Mouse (Mus musculus) hindbrain, embryonic 10.5 days (tissue): ENCODE results near the gene Smim23. TPM values are rescaled to one million over a fixed set of nuclear protein-coding genes. Genes with fewer than 3 reads are reported as not detected.

ENCODE experiments used
- DNase-seq: peaks from one replicate; pipeline ENCODE4 v3.0.0-alpha.2; 2017; ENCODE audit warnings: low spot score
- H3K27ac ChIP-seq: fragments of 300-500 bp; sonication (generic); 2 replicates; pipeline ENCODE4 v1.5.1; 2016; ENCODE audit warnings: mild to moderate bottlenecking, moderate library complexity
- H3K27me3 ChIP-seq: fragments of 300-500 bp; sonication (generic); 2 replicates; pipeline ENCODE4 v1.6.1; 2016; ENCODE audit warnings: mild to moderate bottlenecking; ENCODE audit not compliant: poor library complexity, insufficient read depth, severe bottlenecking
- H3K36me3 ChIP-seq: fragments of 300-500 bp; sonication (generic); 2 replicates; pipeline ENCODE4 v1.6.1; 2016; ENCODE audit warnings: mild to moderate bottlenecking, moderate library complexity
- H3K4me1 ChIP-seq: fragments of 300-500 bp; sonication (generic); replicated peaks from 2 replicates; pipeline ENCODE4 v1.6.1; 2016; ENCODE audit warnings: mild to moderate bottlenecking
- H3K4me3 ChIP-seq: fragments of 300-500 bp; sonication (generic); 2 replicates; pipeline ENCODE4 v1.5.1; 2016; ENCODE audit warnings: mild to moderate bottlenecking, moderate library complexity
- H3K9me3 ChIP-seq: fragments of 300-500 bp; sonication (generic); 2 replicates; pipeline ENCODE4 v1.6.1; 2016; ENCODE audit warnings: mild to moderate bottlenecking, moderate library complexity
- WGBS: fragments of 180-500 bp; shearing (Covaris S2); methylation state at CpG from one replicate; pipeline ENCODE4 v1.1.7; 2016; 5-methylcytosine and 5-hydroxymethylcytosine counted together
- polyA plus RNA-seq: library from polyadenylated mRNA; unstranded; fragments of >200 nt; fragmentation: Nextera tagmentation; extraction: Ambion mirVana; gene quantifications from 2 replicates; pipeline ENCODE4 v1.2.1, GENCODE M21; 2016

The Smim23 gene
- polyA plus RNA-seq, 1 experiment from 2014 or later, result not detected

- no peak for DNase-seq
- 56% methylated on average over 4 of the region's 4 CpGs for WGBS
- H3K36me3 ChIP-seq, result no peaks in the 10 kb centered on the region
- H3K27ac ChIP-seq, result 0 out of 2 replicates have a peak overlapping the region, but pooled peaks have one; percentile 17
- no peaks in the 10 kb centered on the region for H3K9me3 ChIP-seq
- H3K4me1 ChIP-seq, result peaks cover 6% of the 10 kb centered on the region; the same call in 1 of the 2 replicates
- H3K4me3 ChIP-seq, result no peak overlapping the region
- no peaks in the 10 kb centered on the region for H3K27me3 ChIP-seq
Measured at GRCm38 (mm10) chr11:32803658-32804057, 20.7 kb downstream of the Smim23 start.

GRCm38 (mm10) chr11:32801715-32802114, 22.7 kb downstream of the Smim23 start:
- 73% methylated on average over 6 of the region's 6 CpGs for WGBS
- Histone ChIP-seq H3K27ac (no peak overlapping the region), H3K36me3 (no peaks in the 10 kb centered on the region), H3K9me3 (no peaks in the 10 kb centered on the region), H3K4me1 (peaks cover 6% of the 10 kb centered on the region; the same call in 1 of the 2 replicates), H3K4me3 (no peak overlapping the region), H3K27me3 (no peaks in the 10 kb centered on the region)
- no peak for DNase-seq

- Histone ChIP-seq H3K4me1 (peaks cover 6% of the 10 kb centered on the region; the same call in 1 of the 2 replicates), H3K27me3 (no peaks in the 10 kb centered on the region), H3K9me3 (no peaks in the 10 kb centered on the region), H3K4me3 (no peak overlapping the region), H3K36me3 (no peaks in the 10 kb centered on the region), H3K27ac (no peak overlapping the region)
- 73% methylated on average over 7 of the region's 7 CpGs for WGBS
- peak; percentile 11 for DNase-seq
Measured at GRCm38 (mm10) chr11:32800929-32801375, 23.5 kb downstream of the Smim23 start.

- Histone ChIP-seq H3K4me1 (peaks cover 6% of the 10 kb centered on the region; the same call in 1 of the 2 replicates), H3K4me3 (no peak overlapping the region), H3K27me3 (no peaks in the 10 kb centered on the region), H3K27ac (no peak overlapping the region), H3K9me3 (no peaks in the 10 kb centered on the region), H3K36me3 (no peaks in the 10 kb centered on the region)
- 67% methylated on average over 4 of the region's 4 CpGs for WGBS
- no peak for DNase-seq
Measured at GRCm38 (mm10) chr11:32798445-32798844, 26.0 kb downstream of the Smim23 start.

- 80% methylated on average over 10 of the region's 10 CpGs for WGBS
- no peak for DNase-seq
- no peak overlapping the region for H3K4me3 ChIP-seq
- no peaks in the 10 kb centered on the region for H3K4me1 ChIP-seq
- H3K36me3 ChIP-seq, result no peaks in the 10 kb centered on the region
- H3K9me3 ChIP-seq, result no peaks in the 10 kb centered on the region
- H3K27me3 ChIP-seq, result no peaks in the 10 kb centered on the region
- H3K27ac ChIP-seq, result no peak overlapping the region
Measured at GRCm38 (mm10) chr11:32794759-32795445, 29.5 kb downstream of the Smim23 start.

- H3K4me3 ChIP-seq, result no peak overlapping the region
- H3K36me3 ChIP-seq, result no peaks in the 10 kb centered on the region
- H3K4me1 ChIP-seq, result peaks cover 4% of the 10 kb centered on the region; the same call in 1 of the 2 replicates
- no peak for DNase-seq
- no peak overlapping the region for H3K27ac ChIP-seq
- WGBS, result 84% methylated on average over 5 of the region's 5 CpGs
- no peaks in the 10 kb centered on the region for H3K9me3 ChIP-seq
- no peaks in the 10 kb centered on the region for H3K27me3 ChIP-seq
Measured at GRCm38 (mm10) chr11:32786201-32786600, 38.2 kb downstream of the Smim23 start.

GRCm38 (mm10) chr11:32785591-32786147, 38.7 kb downstream of the Smim23 start:
- Histone ChIP-seq H3K27me3 (no peaks in the 10 kb centered on the region), H3K27ac (no peak overlapping the region), H3K4me3 (no peak overlapping the region), H3K9me3 (no peaks in the 10 kb centered on the region), H3K36me3 (no peaks in the 10 kb centered on the region), H3K4me1 (peaks cover 10% of the 10 kb centered on the region; the same call in 1 of the 2 replicates)
- DNase-seq, result no peak
- 82% methylated on average over 6 of the region's 6 CpGs for WGBS

- WGBS, result 78% methylated on average over 3 of the region's 3 CpGs
- no peak for DNase-seq
- Histone ChIP-seq H3K27me3 (no peaks in the 10 kb centered on the region), H3K36me3 (no peaks in the 10 kb centered on the region), H3K4me3 (no peak overlapping the region), H3K4me1 (peaks cover 12% of the 10 kb centered on the region; the same call in 1 of the 2 replicates), H3K9me3 (no peaks in the 10 kb centered on the region), H3K27ac (no peak overlapping the region)
Measured at GRCm38 (mm10) chr11:32782724-32783123, 41.7 kb downstream of the Smim23 start.

GRCm38 (mm10) chr11:32781633-32782404, 42.6 kb downstream of the Smim23 start:
- Histone ChIP-seq H3K9me3 (no peaks in the 10 kb centered on the region), H3K27me3 (no peaks in the 10 kb centered on the region), H3K4me3 (no peak overlapping the region), H3K4me1 (peaks cover 12% of the 10 kb centered on the region; the same call in 1 of the 2 replicates), H3K36me3 (no peaks in the 10 kb centered on the region), H3K27ac (peak overlapping the region; percentile 9; the same call in 1 of the 2 replicates)
- WGBS, result 56% methylated on average over 2 of the region's 2 CpGs
- no peak for DNase-seq

GRCm38 (mm10) chr11:32780747-32781536, 43.5 kb downstream of the Smim23 start:
- Histone ChIP-seq H3K36me3 (no peaks in the 10 kb centered on the region), H3K4me3 (no peak overlapping the region), H3K27ac (no peak overlapping the region), H3K4me1 (peaks cover 12% of the 10 kb centered on the region; the same call in 1 of the 2 replicates), H3K9me3 (peaks cover 4% of the 10 kb centered on the region; the same call in 1 of the 2 replicates), H3K27me3 (no peaks in the 10 kb centered on the region)
- DNase-seq, result no peak
- 58% methylated on average over 11 of the region's 11 CpGs for whole genome bisulfite sequencing

GRCm38 (mm10) chr11:32768642-32769343, 55.6 kb downstream of the Smim23 start:
- no peaks in the 10 kb centered on the region for H3K9me3 ChIP-seq
- H3K27ac ChIP-seq, result no peak overlapping the region
- no peak overlapping the region for H3K4me3 ChIP-seq
- WGBS, result 83% methylated on average over 12 of the region's 12 CpGs
- DNase-seq, result no peak
- no peaks in the 10 kb centered on the region for H3K36me3 ChIP-seq
- H3K4me1 ChIP-seq, result peaks cover 6% of the 10 kb centered on the region; the same call in 1 of the 2 replicates
- H3K27me3 ChIP-seq, result no peaks in the 10 kb centered on the region
